Mouse (Mus musculus) lung, adult 2 months (tissue): ENCODE results near the gene Kif21b.

Source experiments
- CTCF ChIP-seq: fragments of 200-500 bp; IDR thresholded peaks from 2 replicates; pipeline ENCODE4 v1.5.1; 2011; ENCODE audit warnings: mild to moderate bottlenecking, low read length, control low read depth; ENCODE audit not compliant: insufficient read depth
- POLR2A ChIP-seq: fragments of 200-500 bp; IDR thresholded peaks from 2 replicates; pipeline ENCODE4 v1.6.1; 2011; ENCODE audit warnings: low read depth, mild to moderate bottlenecking, control low read depth, low read length, borderline replicate concordance; ENCODE audit errors: extremely low read depth

DNA sequence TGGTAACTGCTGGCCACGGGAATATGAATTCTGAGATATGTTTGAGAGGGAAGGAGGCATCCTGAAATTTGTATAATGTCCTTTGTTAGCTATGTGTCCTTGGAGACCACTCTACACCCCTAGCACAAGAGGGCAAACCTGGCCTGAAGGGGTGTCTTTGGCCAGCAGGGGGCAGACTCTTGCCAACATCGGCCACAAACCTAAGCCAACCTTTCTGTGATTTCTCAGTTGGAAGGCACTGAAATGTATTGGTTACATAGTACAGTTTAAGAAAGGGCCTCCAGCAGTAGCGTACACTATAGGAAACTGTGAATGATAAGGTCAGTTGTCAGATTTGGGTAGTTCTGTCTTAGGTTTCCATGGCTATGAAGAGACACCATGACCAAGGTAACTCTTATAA is 15.0 kb upstream of the Kif21b start:
- TF ChIP-seq POLR2A: no peak
- peak; percentile 85 for TF ChIP-seq CTCF
